Mouse (Mus musculus) lung, postnatal 0 days (tissue): Measurements from ENCODE around the gene Ttc30a2. TPM values are rescaled to one million over a fixed set of nuclear protein-coding genes. Genes with fewer than 3 reads are reported as not detected.

ENCODE experiments used
- ATAC-seq: fragments of 200-750 bp; cut with Nextera tagmentation; 2 replicates; pipeline ENCODE4 v1.8.0; 2017; ENCODE audit warnings: moderate library complexity
- DNase-seq: peaks from one replicate; pipeline ENCODE4 v3.0.0-alpha.2; 2016; ENCODE audit warnings: low spot score
- H3K27ac ChIP-seq: fragments of 300-500 bp; sonication (generic); 2 replicates; pipeline ENCODE4 v1.5.1; 2014; ENCODE audit warnings: antibody characterized with exemption, mild to moderate bottlenecking, low read length, mixed read lengths
- H3K27me3 ChIP-seq: fragments of 300-500 bp; sonication (generic); replicated peaks from 2 replicates; pipeline ENCODE4 v1.6.1; 2014; ENCODE audit warnings: low read length, mixed read lengths; ENCODE audit not compliant: insufficient read depth
- H3K36me3 ChIP-seq: fragments of 300-500 bp; sonication (generic); 2 replicates; pipeline ENCODE4 v1.6.1; 2014; ENCODE audit warnings: low read length, mixed read lengths; ENCODE audit not compliant: insufficient read depth
- H3K4me1 ChIP-seq: fragments of 300-500 bp; sonication (generic); 2 replicates; pipeline ENCODE4 v1.6.1; 2014; ENCODE audit warnings: antibody characterized with exemption, low read depth, low read length, mixed read lengths; ENCODE audit not compliant: insufficient read depth
- H3K4me2 ChIP-seq: fragments of 300-500 bp; sonication (generic); replicated peaks from 2 replicates; pipeline ENCODE4 v1.6.1; 2014; ENCODE audit warnings: low read depth, mild to moderate bottlenecking, low read length, moderate library complexity, mixed read lengths
- H3K4me3 ChIP-seq: fragments of 300-500 bp; sonication (generic); 2 replicates; pipeline ENCODE4 v1.5.1; 2014; ENCODE audit warnings: low read depth, low read length
- H3K9ac ChIP-seq: fragments of 300-500 bp; sonication (generic); replicated peaks from 2 replicates; pipeline ENCODE4 v1.6.1; 2014; ENCODE audit warnings: low read depth, mild to moderate bottlenecking
- H3K9me3 ChIP-seq: fragments of 300-500 bp; sonication (generic); 2 replicates; pipeline ENCODE4 v1.6.1; 2016; ENCODE audit warnings: low read length, mixed read lengths
- CTCF ChIP-seq: IDR thresholded peaks from 2 replicates; pipeline ENCODE4 v1.5.1; 2016; ENCODE audit warnings: antibody characterized with exemption, mild to moderate bottlenecking
- EP300 ChIP-seq: IDR thresholded peaks from 2 replicates; pipeline ENCODE4 v1.6.1; 2016; ENCODE audit warnings: antibody characterized with exemption, mild to moderate bottlenecking, control low read depth
- WGBS: fragments of 180-500 bp; shearing (Covaris S2); extraction: QIAGEN DNeasy Blood & Tissue Kit; methylation state at CpG from one replicate; pipeline ENCODE4 v1.1.7; 2014; 5-methylcytosine and 5-hydroxymethylcytosine counted together
- polyA plus RNA-seq: library from polyadenylated mRNA; unstranded; fragments of >200 nt; fragmentation: Nextera tagmentation; extraction: Ambion mirVana; gene quantifications from 2 replicates; pipeline ENCODE4 v1.2.1, GENCODE M21; 2015

The Ttc30a2 gene
- polyA plus RNA-seq, 1 experiment from 2014 or later: 0.25 TPM

DNA sequence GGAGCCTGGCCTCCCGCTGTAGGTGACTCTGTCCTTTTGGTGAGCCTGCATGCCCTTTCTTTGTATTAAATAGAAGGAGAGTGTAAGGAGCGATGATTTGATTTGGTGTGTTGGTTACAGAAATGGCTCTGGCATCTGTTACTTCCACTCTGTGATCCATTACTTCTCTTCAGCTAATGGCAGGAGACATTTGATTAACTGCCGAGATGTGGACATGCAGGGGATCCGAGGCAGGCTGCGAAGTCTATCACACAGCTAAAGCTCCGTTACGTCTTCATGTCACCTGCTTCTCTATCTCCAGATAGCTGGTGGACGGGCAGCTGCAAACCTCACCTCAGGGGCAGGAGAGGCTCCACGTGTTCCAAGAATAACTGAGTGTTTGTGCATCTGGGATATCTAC is 3.8 kb downstream of the Ttc30a2 start:
- DNase-seq: no peak
- Histone ChIP-seq H3K9ac (no peak overlapping the region), H3K27me3 (no peaks in the 10 kb centered on the region), H3K4me1 (no peaks in the 10 kb centered on the region), H3K27ac (no peak overlapping the region), H3K9me3 (no peaks in the 10 kb centered on the region), H3K36me3 (no peaks in the 10 kb centered on the region), H3K4me3 (no peak overlapping the region), H3K4me2 (no peak overlapping the region)
- no peak for TF ChIP-seq EP300
- no peak for TF ChIP-seq CTCF
- no peak for ATAC-seq
- 66% methylated on average over 9 of the region's 9 CpGs for WGBS

DNA sequence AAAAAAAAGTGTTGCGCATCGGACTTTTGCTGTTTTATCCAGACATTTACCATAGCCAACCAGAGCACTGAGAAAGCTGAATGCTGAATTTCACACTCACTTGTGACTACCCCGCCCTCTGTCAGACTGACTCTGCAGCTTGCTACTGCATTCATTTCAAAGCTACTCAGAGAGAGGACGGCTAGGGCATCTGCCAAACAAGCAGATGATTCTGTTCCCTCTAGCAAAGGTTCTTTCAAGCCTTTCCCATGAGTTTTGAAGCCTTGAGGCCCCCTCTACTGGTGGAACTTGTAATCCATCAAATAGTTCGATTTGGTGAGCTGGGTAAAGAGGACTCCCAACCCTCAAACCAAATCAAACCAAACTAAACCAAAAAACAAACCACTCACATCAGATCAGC is 13.0 kb downstream of the Ttc30a2 start:
- WGBS: 14% methylated on average over 5 of the region's 5 CpGs
- no peak for TF ChIP-seq EP300
- TF ChIP-seq CTCF: peak; percentile 73
- peak; percentile 56 for ATAC-seq

DNA sequence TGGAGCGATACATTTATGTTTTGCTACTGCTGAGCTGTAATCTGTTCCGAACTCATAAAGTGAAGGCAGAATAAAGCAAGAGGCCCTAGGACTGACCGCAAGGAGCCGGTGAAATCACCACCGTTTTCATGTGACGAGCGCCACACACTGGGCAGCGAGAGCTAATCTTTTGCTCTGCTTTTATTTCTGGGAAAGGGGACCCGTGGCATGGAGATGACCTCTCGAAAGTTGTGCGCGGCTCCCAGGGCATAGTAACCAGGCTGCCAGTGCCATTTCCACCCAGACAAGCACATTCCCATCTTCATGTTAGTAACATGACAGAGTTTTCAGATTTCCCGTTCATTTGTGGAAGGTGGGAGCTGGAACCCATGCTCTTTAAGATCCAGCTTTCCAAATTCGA is 13.5 kb downstream of the Ttc30a2 start:
- peak; percentile 68 for ATAC-seq
- 8% methylated on average over 14 of the region's 14 CpGs for WGBS
- TF ChIP-seq CTCF (peak; percentile 76), EP300 (no peak)
- H3K9me3 ChIP-seq: no peaks in the 10 kb centered on the region
- peaks cover 8% of the 10 kb centered on the region for H3K4me1 ChIP-seq
- no peaks in the 10 kb centered on the region for H3K27me3 ChIP-seq
- no peaks in the 10 kb centered on the region for H3K36me3 ChIP-seq
- peak overlapping the region; percentile 47; the same call in 1 of the 2 replicates for H3K27ac ChIP-seq
- peak; percentile 85 for DNase-seq
- peak overlapping the region; percentile 47 for H3K4me2 ChIP-seq
- H3K4me3 ChIP-seq: peak overlapping the region; percentile 8; the same call in 1 of the 2 replicates
- H3K9ac ChIP-seq: no peak overlapping the region

More for the DNA sequence above, 13.0 kb downstream of the Ttc30a2 start:
- Histone ChIP-seq H3K27me3 (no peaks in the 10 kb centered on the region), H3K4me2 (peak overlapping the region; percentile 47), H3K9ac (no peak overlapping the region), H3K36me3 (no peaks in the 10 kb centered on the region), H3K9me3 (no peaks in the 10 kb centered on the region), H3K4me3 (no peak overlapping the region), H3K4me1 (peaks cover 8% of the 10 kb centered on the region), H3K27ac (peak overlapping the region; percentile 47; the same call in 1 of the 2 replicates)
- DNase-seq: peak; percentile 87

DNA sequence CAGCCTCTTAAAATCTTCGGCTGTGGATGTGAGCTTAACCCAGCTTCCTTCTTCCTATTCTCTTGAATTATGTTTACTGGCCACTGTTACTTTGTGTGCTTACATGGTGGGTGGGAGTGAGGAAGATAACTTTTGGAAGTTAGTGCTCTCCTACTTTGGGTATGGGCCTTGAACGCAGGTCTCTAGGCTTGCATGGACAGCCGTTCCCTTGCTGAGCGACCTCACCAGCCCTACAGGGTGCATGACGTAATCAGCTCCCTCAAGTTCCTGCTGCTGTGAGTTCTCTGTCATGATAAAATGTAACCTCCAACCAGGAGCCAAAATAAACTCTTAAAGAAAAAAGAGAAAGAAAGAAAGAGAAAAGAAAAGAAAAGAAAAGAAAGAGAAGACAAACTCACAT is 13.9 kb downstream of the Ttc30a2 start:
- H3K36me3 ChIP-seq: no peaks in the 10 kb centered on the region
- H3K27ac ChIP-seq: no peak overlapping the region
- H3K4me2 ChIP-seq: peak overlapping the region; percentile 47
- H3K27me3 ChIP-seq: no peaks in the 10 kb centered on the region
- H3K4me3 ChIP-seq: no peak overlapping the region
- peaks cover 8% of the 10 kb centered on the region for H3K4me1 ChIP-seq
- H3K9ac ChIP-seq: no peak overlapping the region
- ATAC-seq (no peak), DNase-seq (no peak)
- WGBS: 50% methylated on average over 5 of the region's 5 CpGs
- no peak for TF ChIP-seq EP300
- no peak for TF ChIP-seq CTCF
- H3K9me3 ChIP-seq: no peaks in the 10 kb centered on the region

DNA sequence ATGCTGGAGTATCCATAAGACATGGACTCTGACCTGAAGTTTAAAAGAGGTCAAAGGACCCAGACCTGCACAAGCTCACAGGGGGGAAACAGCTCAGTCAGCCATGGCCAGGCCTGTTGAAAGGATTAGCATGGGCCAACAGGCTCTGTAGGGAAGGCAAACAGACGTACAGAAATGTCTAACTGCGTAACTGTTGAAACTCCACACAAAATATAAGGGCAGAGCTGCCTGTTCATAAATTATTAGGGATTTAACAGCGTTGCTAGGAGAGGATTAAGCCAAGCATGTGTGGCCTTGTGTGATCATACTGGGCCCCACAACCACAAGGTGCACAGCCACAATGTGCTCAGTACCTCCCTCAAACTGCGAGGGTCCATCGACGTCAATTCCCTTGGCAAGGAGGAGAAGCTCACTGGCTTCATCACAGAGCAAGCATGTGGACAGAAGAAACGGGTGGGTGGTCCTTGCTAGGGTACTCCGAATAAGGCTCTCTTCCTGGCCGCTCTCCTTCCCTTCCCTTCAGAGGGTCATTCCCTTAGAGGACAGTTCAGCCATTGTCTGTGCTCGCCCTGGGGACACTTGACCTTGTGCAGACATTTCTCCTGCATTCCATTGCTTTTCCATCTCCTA is 14.6 kb downstream of the Ttc30a2 start:
- Histone ChIP-seq H3K4me1 (peaks cover 8% of the 10 kb centered on the region), H3K27ac (no peak overlapping the region), H3K4me2 (no peak overlapping the region), H3K27me3 (no peaks in the 10 kb centered on the region), H3K9me3 (no peaks in the 10 kb centered on the region), H3K4me3 (no peak overlapping the region), H3K9ac (no peak overlapping the region), H3K36me3 (no peaks in the 10 kb centered on the region)
- ATAC-seq (no peak), DNase-seq (no peak)
- 72% methylated on average over 10 of the region's 10 CpGs for WGBS
- TF ChIP-seq CTCF (no peak), EP300 (no peak)

DNA sequence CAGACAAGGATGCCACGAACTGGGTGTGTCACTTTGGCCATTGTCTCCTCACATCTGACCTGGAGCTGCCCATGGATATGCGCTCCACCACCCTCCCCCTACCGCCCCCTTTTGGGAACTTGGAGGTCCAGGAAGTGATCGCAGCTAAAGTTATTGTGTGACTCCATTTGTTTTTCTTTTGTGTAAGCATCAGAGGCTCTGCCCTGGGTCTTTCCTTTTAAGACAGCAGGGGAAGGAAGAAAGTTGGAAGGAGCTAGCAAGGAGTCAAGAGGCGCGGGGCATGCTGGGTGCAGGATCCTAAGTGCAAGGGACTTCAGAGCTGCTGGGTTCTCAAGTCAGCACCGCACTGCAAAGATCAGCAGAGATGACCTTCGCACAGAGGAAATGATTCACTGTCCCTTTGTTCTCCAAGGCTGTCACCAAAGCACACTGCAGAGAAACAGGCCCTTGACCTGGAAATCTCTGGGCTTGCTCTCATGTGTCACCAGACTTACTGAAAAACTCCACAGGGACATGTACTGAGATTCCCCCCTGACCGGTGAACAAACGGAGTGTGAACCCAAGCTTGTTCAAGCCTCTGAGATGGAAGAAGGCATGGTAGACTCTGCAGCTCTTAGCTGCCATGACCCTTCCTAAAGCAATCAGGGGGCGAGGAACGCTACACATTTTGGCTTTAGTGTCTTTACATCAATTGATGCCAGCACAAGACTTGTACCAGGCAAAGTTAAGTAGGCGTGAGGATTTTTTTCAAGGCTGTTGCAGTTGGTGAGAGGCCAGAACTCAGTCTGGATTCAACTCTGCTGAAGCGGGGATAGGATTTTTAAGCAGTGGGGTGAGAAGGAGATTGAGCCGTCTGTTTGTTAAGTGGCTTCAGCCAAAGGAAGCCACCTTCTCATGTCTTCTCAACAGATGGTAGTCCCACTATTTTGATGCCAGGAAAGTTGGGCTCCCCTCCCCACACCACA is 17.3 kb downstream of the Ttc30a2 start:
- Histone ChIP-seq H3K27ac (peak overlapping the region; percentile 79), H3K9ac (no peak overlapping the region), H3K4me3 (no peak overlapping the region), H3K9me3 (no peaks in the 10 kb centered on the region), H3K36me3 (no peaks in the 10 kb centered on the region), H3K4me2 (peak overlapping the region; percentile 32; the same call in 1 of the 2 replicates), H3K4me1 (peaks cover 8% of the 10 kb centered on the region), H3K27me3 (no peaks in the 10 kb centered on the region)
- WGBS: 48% methylated on average over 15 of the region's 15 CpGs
- TF ChIP-seq CTCF (peak; percentile 44; the same call in 1 of the 2 replicates), EP300 (peak; percentile 65)
- peak; percentile 82 for ATAC-seq
- peak; percentile 74 for DNase-seq
